Mouse (Mus musculus): ENCODE data around the gene Rhoa.

DNA sequence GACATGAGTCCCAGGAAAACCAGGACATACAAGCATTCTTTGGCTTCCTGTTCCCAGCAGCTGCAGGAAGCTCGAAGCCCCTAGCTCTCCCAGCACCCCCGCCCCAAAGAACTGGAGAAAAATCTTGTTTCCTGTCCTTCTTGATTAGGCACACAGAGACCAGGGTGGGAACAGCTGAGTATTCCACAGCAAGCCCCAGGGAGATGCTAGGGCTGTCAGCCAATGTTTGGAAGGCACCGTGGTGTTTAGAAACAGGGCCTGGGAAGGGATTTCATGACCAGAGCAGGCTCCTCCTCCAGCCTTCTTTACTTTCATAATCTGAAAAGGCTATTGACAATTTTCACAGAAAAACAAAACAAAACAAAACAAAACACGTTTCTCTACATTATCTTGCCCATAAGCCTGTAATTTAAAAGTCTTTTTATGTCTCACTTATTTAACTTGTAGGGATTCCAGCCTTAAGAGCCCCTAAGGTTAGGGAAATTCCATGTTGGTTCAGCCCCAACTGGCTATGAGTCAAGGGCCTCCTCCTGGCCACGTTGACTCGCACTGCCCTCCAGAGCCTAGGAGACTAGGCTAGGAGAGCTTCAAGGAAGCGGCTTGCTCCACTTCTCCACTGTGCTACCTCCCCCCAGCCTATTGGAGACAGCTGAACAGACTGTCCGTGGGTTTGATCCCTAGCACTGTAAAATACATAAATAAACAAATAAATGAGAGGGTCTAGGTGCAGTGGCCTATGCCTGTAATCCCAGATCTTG is 25.7 kb upstream of the Rhoa start:
- TF ChIP-seq CTCF (conservative IDR thresholded peaks at IDR 0.05; ENCODE audit: low read length) = no peak
- TF ChIP-seq NANOG (IDR thresholded peaks at IDR 0.05; ENCODE audit: borderline replicate concordance, low read length) = no peak
- TF ChIP-seq POU5F1 (IDR thresholded peaks at IDR 0.05; ENCODE audit: borderline replicate concordance, low read length) = no peak
